Mouse (Mus musculus): ENCODE measurements around the gene Ptdss2. TPM values are rescaled to one million over a fixed set of nuclear protein-coding genes. Genes with fewer than 3 reads are reported as not detected.
A peak's percentile ranks its signal among the peaks of the same experiment; 100 is the strongest.

The Ptdss2 gene
- polyA plus RNA-seq, 1 experiment = 20.5 TPM

GRCm38 (mm10) chr7:141188733-141189132 lies 66.6 kb downstream of the Ptdss2 start:
- H3K79me2 ChIP-seq (ENCODE audit: control insufficient read depth, insufficient read depth) = peaks cover 20% of the 10 kb centered on the region
- no peak overlapping the region for H3ac ChIP-seq (ENCODE audit: control insufficient read depth, insufficient read length, low read depth)
- peaks cover 6% of the 10 kb centered on the region for H3K79me3 ChIP-seq (ENCODE audit: low read depth)
- no peaks in the 10 kb centered on the region for H3K27me3 ChIP-seq (ENCODE audit: control insufficient read depth, insufficient read depth, insufficient read length)
- no peak overlapping the region for H3K4me3 ChIP-seq (ENCODE audit: insufficient read depth, poor library complexity, severe bottlenecking)
- TF ChIP-seq MAX (IDR thresholded peaks at IDR 0.05) = no peak
- no peak for TF ChIP-seq FOSL1 (IDR thresholded peaks at IDR 0.05; ENCODE audit: insufficient read depth, low read length, poor library complexity, severe bottlenecking)
- TF ChIP-seq CTCF (IDR thresholded peaks at IDR 0.05; ENCODE audit: control insufficient read depth, insufficient read depth, insufficient read length) = no peak
- no peak for TF ChIP-seq MYOD1 (IDR thresholded peaks at IDR 0.05; ENCODE audit: control insufficient read depth, insufficient read length, low read depth)
- TF ChIP-seq MYOG (IDR thresholded peaks at IDR 0.05; ENCODE audit: control insufficient read depth, extremely low read depth, insufficient read length) = no peak
- no peak for TF ChIP-seq USF1 (IDR thresholded peaks at IDR 0.05; ENCODE audit: low read depth)
- no peak for TF ChIP-seq CEBPB (IDR thresholded peaks at IDR 0.05; ENCODE audit: low read depth)
- H3K36me3 ChIP-seq (ENCODE audit: control insufficient read depth, insufficient read depth) = peaks cover 14% of the 10 kb centered on the region

- Histone ChIP-seq H3ac (ENCODE audit: control insufficient read depth, insufficient read length, low read depth) (no peak overlapping the region), H3K79me3 (ENCODE audit: low read depth) (peaks cover 6% of the 10 kb centered on the region), H3K27me3 (ENCODE audit: control insufficient read depth, insufficient read depth, insufficient read length) (no peaks in the 10 kb centered on the region), H3K4me3 (ENCODE audit: insufficient read depth, poor library complexity, severe bottlenecking) (no peak overlapping the region), H3K79me2 (ENCODE audit: control insufficient read depth, insufficient read depth) (peaks cover 20% of the 10 kb centered on the region), H3K36me3 (ENCODE audit: control insufficient read depth, insufficient read depth) (peaks cover 14% of the 10 kb centered on the region)
- TF ChIP-seq MYOD1 (IDR thresholded peaks at IDR 0.05; ENCODE audit: control insufficient read depth, insufficient read length, low read depth) (no peak), CEBPB (IDR thresholded peaks at IDR 0.05; ENCODE audit: low read depth) (no peak), MYOG (IDR thresholded peaks at IDR 0.05; ENCODE audit: control insufficient read depth, extremely low read depth, insufficient read length) (no peak), MAX (IDR thresholded peaks at IDR 0.05) (no peak), CTCF (IDR thresholded peaks at IDR 0.05; ENCODE audit: control insufficient read depth, insufficient read depth, insufficient read length) (no peak), USF1 (IDR thresholded peaks at IDR 0.05; ENCODE audit: low read depth) (no peak), FOSL1 (IDR thresholded peaks at IDR 0.05; ENCODE audit: insufficient read depth, low read length, poor library complexity, severe bottlenecking) (no peak)
These were observed 68.0 kb downstream of the Ptdss2 start for GRCm38 (mm10) chr7:141190220-141190619.

- TF ChIP-seq MAX (IDR thresholded peaks at IDR 0.05) = no peak
- no peak for TF ChIP-seq MYOG (IDR thresholded peaks at IDR 0.05; ENCODE audit: control insufficient read depth, extremely low read depth, insufficient read length)
- TF ChIP-seq FOSL1 (IDR thresholded peaks at IDR 0.05; ENCODE audit: insufficient read depth, low read length, poor library complexity, severe bottlenecking) = no peak
- TF ChIP-seq CTCF (IDR thresholded peaks at IDR 0.05; ENCODE audit: control insufficient read depth, insufficient read depth, insufficient read length) = no peak
- no peak for TF ChIP-seq USF1 (IDR thresholded peaks at IDR 0.05; ENCODE audit: low read depth)
- no peak for TF ChIP-seq CEBPB (IDR thresholded peaks at IDR 0.05; ENCODE audit: low read depth)
- TF ChIP-seq MYOD1 (IDR thresholded peaks at IDR 0.05; ENCODE audit: control insufficient read depth, insufficient read length, low read depth) = no peak
- H3ac ChIP-seq (ENCODE audit: control insufficient read depth, insufficient read length, low read depth) = no peak overlapping the region
- no peak overlapping the region for H3K4me3 ChIP-seq (ENCODE audit: insufficient read depth, poor library complexity, severe bottlenecking)
- H3K79me3 ChIP-seq (ENCODE audit: low read depth) = peaks cover 6% of the 10 kb centered on the region
- H3K36me3 ChIP-seq (ENCODE audit: control insufficient read depth, insufficient read depth) = peaks cover 14% of the 10 kb centered on the region
- H3K27me3 ChIP-seq (ENCODE audit: control insufficient read depth, insufficient read depth, insufficient read length) = no peaks in the 10 kb centered on the region
- peaks cover 20% of the 10 kb centered on the region for H3K79me2 ChIP-seq (ENCODE audit: control insufficient read depth, insufficient read depth)
These were observed 68.9 kb downstream of the Ptdss2 start for GRCm38 (mm10) chr7:141191036-141191435.

GRCm38 (mm10) chr7:141191796-141192685 lies 69.9 kb downstream of the Ptdss2 start:
- H3K36me3 ChIP-seq (ENCODE audit: control insufficient read depth, insufficient read depth) = peaks cover 14% of the 10 kb centered on the region
- no peak overlapping the region for H3K4me3 ChIP-seq (ENCODE audit: insufficient read depth, poor library complexity, severe bottlenecking)
- H3K27me3 ChIP-seq (ENCODE audit: control insufficient read depth, insufficient read depth, insufficient read length) = no peaks in the 10 kb centered on the region
- H3K79me2 ChIP-seq (ENCODE audit: control insufficient read depth, insufficient read depth) = peaks cover 20% of the 10 kb centered on the region
- no peak overlapping the region for H3ac ChIP-seq (ENCODE audit: control insufficient read depth, insufficient read length, low read depth)
- no peak for TF ChIP-seq MAX (IDR thresholded peaks at IDR 0.05)
- TF ChIP-seq CEBPB (IDR thresholded peaks at IDR 0.05; ENCODE audit: low read depth) = no peak
- no peak for TF ChIP-seq MYOD1 (IDR thresholded peaks at IDR 0.05; ENCODE audit: control insufficient read depth, insufficient read length, low read depth)
- TF ChIP-seq MYOG (IDR thresholded peaks at IDR 0.05; ENCODE audit: control insufficient read depth, extremely low read depth, insufficient read length) = no peak
- no peak for TF ChIP-seq FOSL1 (IDR thresholded peaks at IDR 0.05; ENCODE audit: insufficient read depth, low read length, poor library complexity, severe bottlenecking)
- no peak for TF ChIP-seq CTCF (IDR thresholded peaks at IDR 0.05; ENCODE audit: control insufficient read depth, insufficient read depth, insufficient read length)
- no peak for TF ChIP-seq USF1 (IDR thresholded peaks at IDR 0.05; ENCODE audit: low read depth)
- peaks cover 6% of the 10 kb centered on the region for H3K79me3 ChIP-seq (ENCODE audit: low read depth)

GRCm38 (mm10) chr7:141192776-141193347 lies 70.7 kb downstream of the Ptdss2 start:
- H3K36me3 ChIP-seq (ENCODE audit: control insufficient read depth, insufficient read depth) = peaks cover 14% of the 10 kb centered on the region
- no peaks in the 10 kb centered on the region for H3K27me3 ChIP-seq (ENCODE audit: control insufficient read depth, insufficient read depth, insufficient read length)
- peaks cover 6% of the 10 kb centered on the region for H3K79me3 ChIP-seq (ENCODE audit: low read depth)
- H3ac ChIP-seq (ENCODE audit: control insufficient read depth, insufficient read length, low read depth) = peak overlapping the region; percentile 94
- peak overlapping the region; percentile 56 for H3K4me3 ChIP-seq (ENCODE audit: insufficient read depth, poor library complexity, severe bottlenecking)
- peaks cover 20% of the 10 kb centered on the region for H3K79me2 ChIP-seq (ENCODE audit: control insufficient read depth, insufficient read depth)
- no peak for TF ChIP-seq MYOD1 (IDR thresholded peaks at IDR 0.05; ENCODE audit: control insufficient read depth, insufficient read length, low read depth)
- no peak for TF ChIP-seq USF1 (IDR thresholded peaks at IDR 0.05; ENCODE audit: low read depth)
- no peak for TF ChIP-seq CEBPB (IDR thresholded peaks at IDR 0.05; ENCODE audit: low read depth)
- TF ChIP-seq MYOG (IDR thresholded peaks at IDR 0.05; ENCODE audit: control insufficient read depth, extremely low read depth, insufficient read length) = no peak
- TF ChIP-seq FOSL1 (IDR thresholded peaks at IDR 0.05; ENCODE audit: insufficient read depth, low read length, poor library complexity, severe bottlenecking) = no peak
- no peak for TF ChIP-seq MAX (IDR thresholded peaks at IDR 0.05)
- TF ChIP-seq CTCF (IDR thresholded peaks at IDR 0.05; ENCODE audit: control insufficient read depth, insufficient read depth, insufficient read length) = no peak

All from C2C12 (cell line).